Mouse (Mus musculus) forelimb bud, embryonic 11.5 days (tissue): Measurements from ENCODE around the gene Ppp1r14d.

Experiments used
- DNase-seq: peaks from one replicate; pipeline ENCODE4 v3.0.0-alpha.2; 2012; ENCODE audit warnings: low read depth, low spot score

Ppp1r14d gene

DNA sequence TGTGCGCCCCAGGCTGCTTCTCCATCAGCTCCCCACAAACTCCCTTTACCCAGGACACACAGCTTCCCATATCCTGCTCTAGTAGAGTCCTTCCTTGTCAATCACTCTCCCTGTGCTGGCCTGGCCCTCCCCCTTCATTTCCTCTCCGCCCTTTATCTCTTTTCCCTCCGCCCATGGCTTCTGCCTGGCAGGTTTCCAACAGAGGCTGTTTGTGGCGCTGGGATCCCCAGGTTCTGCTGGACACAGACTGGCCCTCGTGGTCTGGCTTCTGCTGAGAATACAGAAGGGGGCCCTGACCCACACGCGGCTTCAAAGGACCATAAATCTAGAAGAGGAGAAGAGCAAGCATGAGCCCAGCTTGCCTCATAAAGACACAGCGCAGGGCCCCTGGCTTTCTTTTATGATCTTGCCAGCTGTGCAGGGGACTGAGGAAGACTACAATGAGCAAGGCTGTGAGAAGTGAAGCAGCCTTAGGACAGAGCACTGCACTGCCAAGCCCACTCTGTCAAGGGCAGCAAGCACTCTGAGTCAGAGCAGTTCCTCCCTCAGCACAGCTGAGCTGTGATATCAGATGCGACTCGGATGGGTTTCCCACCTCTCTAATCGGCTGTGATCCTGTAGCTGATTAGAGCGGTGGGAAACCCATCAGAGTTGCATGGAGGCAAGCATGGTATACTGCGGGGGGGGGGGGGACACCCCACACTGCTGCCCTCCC lies 56.7 kb downstream of the Ppp1r14d start:
- no peak for DNase-seq

DNA sequence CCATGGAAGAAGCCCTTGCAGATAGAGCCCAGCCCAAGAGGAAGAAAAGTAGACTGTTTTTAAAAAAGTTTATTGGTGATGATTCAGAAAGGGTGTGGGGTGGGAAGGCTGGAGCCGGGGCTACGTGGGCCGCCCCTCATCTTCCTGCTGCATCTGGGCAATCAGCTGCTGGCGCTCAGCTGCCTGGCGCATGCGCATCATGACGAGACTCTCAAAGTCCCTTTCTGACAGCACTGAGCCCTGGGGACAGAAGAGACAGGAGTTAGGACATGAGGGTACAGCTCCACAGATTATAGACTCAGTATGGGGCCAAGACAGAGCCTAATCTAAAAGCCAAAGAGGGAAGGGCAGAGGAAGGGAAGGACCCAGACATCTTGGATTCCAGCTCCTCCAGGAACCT lies 57.3 kb downstream of the Ppp1r14d start:
- DNase-seq: no peak

DNA sequence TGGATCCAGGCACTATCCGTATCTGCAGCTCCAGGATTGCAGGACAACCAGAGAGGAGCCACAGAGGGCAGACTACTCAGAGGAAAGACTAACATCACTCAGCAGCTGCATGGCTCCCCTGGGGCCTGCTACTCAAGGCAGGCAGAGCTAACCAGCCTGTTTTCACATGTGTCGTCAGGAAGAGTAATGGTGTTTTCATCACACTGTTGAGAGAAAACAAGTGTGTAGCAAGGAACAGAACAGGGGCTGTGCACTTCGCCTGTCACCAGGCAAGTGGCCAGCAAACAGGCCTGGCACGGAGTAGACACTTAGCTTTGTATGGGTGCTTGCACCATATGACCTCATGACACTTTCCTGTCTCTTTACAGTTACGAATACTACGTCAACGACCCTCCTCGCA lies 58.1 kb downstream of the Ppp1r14d start:
- DNase-seq: no peak

DNA sequence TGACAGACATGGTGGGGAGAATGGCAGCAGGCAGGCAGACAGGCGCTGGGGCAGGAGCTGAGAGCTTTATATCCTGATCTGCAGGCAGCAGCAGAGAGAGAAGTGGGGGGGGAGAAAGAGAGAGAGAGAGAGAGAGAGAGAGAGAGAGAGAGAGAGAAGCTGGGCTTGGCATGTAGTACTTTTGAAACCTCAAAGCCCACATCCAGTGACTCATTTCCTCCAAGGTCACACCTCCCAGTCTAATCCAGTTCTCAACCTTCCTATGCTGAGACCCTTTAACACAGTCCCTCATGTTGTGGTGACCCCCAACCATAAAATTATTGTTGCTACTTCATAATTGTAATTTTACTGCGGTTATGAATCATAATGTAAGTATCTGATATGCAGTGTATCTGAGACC lies 59.4 kb downstream of the Ppp1r14d start:
- DNase-seq: no peak
